Comparison of ENCODE assay signal across 8 mouse cellular contexts in the genomic region with DNA sequence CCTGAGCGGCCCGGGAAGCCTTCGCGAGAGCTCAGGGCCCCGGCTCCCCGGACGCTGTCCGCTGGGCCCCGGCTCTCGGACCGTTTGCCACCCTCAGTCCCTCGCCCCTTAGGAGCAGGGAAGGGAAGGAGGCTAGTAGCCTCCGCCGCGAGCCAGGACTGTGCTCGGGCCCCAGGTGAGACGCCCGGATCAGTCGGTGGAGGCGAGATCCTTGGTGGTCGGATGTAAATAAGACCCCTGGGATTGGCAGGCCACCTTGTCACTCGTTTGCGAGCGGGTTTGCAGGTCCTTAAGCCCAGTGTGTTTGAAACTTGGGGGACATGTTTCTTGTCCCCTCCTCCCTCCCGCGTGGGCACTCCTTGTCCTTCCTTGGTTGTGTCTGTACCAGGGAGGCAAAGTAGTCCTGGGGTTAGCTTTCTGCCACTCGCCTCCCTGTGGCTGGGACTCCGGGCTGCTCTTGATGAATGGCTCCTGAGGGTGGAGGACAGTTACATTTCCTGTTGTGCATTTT. TPM values are rescaled to one million over a fixed set of nuclear protein-coding genes. Genes with fewer than 3 reads are reported as not detected.
A peak's percentile ranks its signal among the peaks of the same experiment; 100 is the strongest.
DNase-seq lines count a peak whose midpoint lies in the region; ATAC-seq and TF ChIP-seq lines count a peak whose summit lies in the region.

No protein-coding gene starts in this region.

- H3K4me3 ChIP-seq in cortical plate, adult 2 months (ENCODE audit: insufficient read depth, low read length) = peak overlapping the region; percentile 83

- intact Hi-C loops in left cerebral cortex, postnatal 14 days (cut with DNase I) = loop anchor here (5.0 kb wide), 1 partner anchor 191 kb away; no protein-coding TSS in a partner anchor

- peak; percentile 19 for DNase-seq in retina, postnatal 7 days (ENCODE audit: low read depth, low spot score)
- DNase-seq in retina, postnatal 1 day = no peak
- peak; percentile 55 for DNase-seq in gastrocnemius, adult 18-20 months (ENCODE audit: low spot score)
- peak; percentile 71 for DNase-seq in induced T-regulatory cell, adult 2 months (ENCODE audit: low read depth)
- peak; percentile 39 to 57 for DNase-seq in left cerebral cortex, postnatal 14 days (ENCODE audit: low spot score in 2 of 2)
- DNase-seq in right cerebral cortex, postnatal 4 days = peak; percentile 49

- 0 out of 2 replicates have a peak, but pooled peaks have one; percentile 10 for ATAC-seq in megakaryocyte progenitor cell, adult 5-6 weeks (replicated peaks; ENCODE audit: poor library complexity)

- no peaks in the 10 kb centered on the region; the same call in 1 of the 2 replicates for H3K4me1 ChIP-seq in cortical plate, adult 2 months (ENCODE audit: control insufficient read depth, insufficient read depth, low read length)

- no peak for TF ChIP-seq CTCF in cortical plate, adult 2 months (IDR thresholded peaks at IDR 0.05; ENCODE audit: extremely low read depth, insufficient read depth, low read length)

- peak overlapping the region; percentile 100 for H3K27ac ChIP-seq in cortical plate, adult 2 months (ENCODE audit: insufficient read depth, low read length)

- TF ChIP-seq POLR2A in cortical plate, adult 2 months (IDR thresholded peaks at IDR 0.05; ENCODE audit: extremely low read depth, insufficient read depth, low read length) = peak; percentile 55; the same call in 1 of the 2 replicates

RNA-seq across cellular contexts. Expression of a gene that starts 1.8 kb away (rescaled TPM):
- 27.1 and 30.4 TPM in 2 replicates for polyA plus RNA-seq in cortical plate, adult 2 months (2012; rRNA removed)
- total RNA-seq in gastrocnemius, adult 18-20 months (2021) = 10 to 100 TPM; 34.9 to 42.3 TPM
- 10 to 100 TPM; 40.6 to 44.3 TPM for total RNA-seq in left cerebral cortex, postnatal 14 days (2021)
- total RNA-seq in megakaryocyte progenitor cell, adult 5-6 weeks (2015) = 56.6 and 58.9 TPM in 2 replicates
- 11.9 and 28.5 TPM in 2 replicates for total RNA-seq in megakaryocyte progenitor cell, adult 5-6 weeks (2017)
